Mouse (Mus musculus) cerebellum, postnatal 36 days (tissue): ENCODE measurements around the gene Pdcd10.

Experiments used
- DNase-seq, 2 experiments: peaks; one replicate each; pipeline ENCODE4 v3.0.0; 2021 to 2022; ENCODE audit warnings: mixed read lengths in 2 of 2

The Pdcd10 gene

DNA sequence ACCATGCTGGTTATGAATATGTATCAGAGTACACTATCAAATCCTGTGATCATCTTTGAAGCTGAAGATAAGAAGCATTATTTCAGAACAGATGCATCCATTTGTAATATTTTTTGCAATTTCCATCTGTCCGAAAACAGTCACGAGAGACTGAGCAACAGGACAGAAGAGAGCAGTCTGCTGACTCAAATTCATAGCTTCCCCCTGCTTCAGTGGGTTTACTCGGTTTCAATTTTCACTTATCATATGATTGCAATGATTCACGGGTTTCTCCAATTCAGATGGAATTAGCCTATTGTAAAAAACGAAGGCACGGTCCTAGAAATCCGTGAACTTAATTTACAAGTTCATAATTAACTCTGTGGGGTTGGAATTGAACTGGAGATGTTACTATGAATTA is 88.5 kb downstream of the Pdcd10 start:
- DNase-seq: no peak
